Mouse (Mus musculus) embryonic fibroblast, embryonic 13.5 days (primary cell): ENCODE measurements around the gene Pex1.

Experiments used
- CTCF ChIP-seq: IDR thresholded peaks from 2 replicates; pipeline ENCODE4 v1.5.1; 2011; ENCODE audit warnings: mild to moderate bottlenecking, control low read depth, low read length, moderate library complexity, borderline replicate concordance; ENCODE audit not compliant: insufficient read depth
- POLR2A ChIP-seq: IDR thresholded peaks from 2 replicates; pipeline ENCODE4 v1.6.1; 2011; ENCODE audit warnings: low read depth, mild to moderate bottlenecking, control low read depth, low read length, moderate library complexity

- no peak for TF ChIP-seq CTCF
- TF ChIP-seq POLR2A: no peak
Measured at GRCm38 (mm10) chr5:3666585-3666984, 70.7 kb downstream of the Pex1 start.
